Mouse (Mus musculus): ENCODE results near the gene Ghr. TPM values are rescaled to one million over a fixed set of nuclear protein-coding genes. Genes with fewer than 3 reads are reported as not detected.

Ghr gene
- total and polyA plus RNA-seq, 2 experiments from 2014 or later = 7.9 to 11.8 TPM

GRCm38 (mm10) chr15:3349306-3350064 is 233.8 kb downstream of the Ghr start:
- Histone ChIP-seq H3K27ac (ENCODE audit: low read depth, low read length) (no peak overlapping the region), H3K4me3 (ENCODE audit: low read depth, low read length) (no peak overlapping the region), H3K9ac (replicated peaks; ENCODE audit: low read length, poor library complexity, severe bottlenecking) (no peak overlapping the region), H3K9me3 (ENCODE audit: low read length) (no peaks in the 10 kb centered on the region), H3K36me3 (ENCODE audit: insufficient read depth, low read length) (no peaks in the 10 kb centered on the region), H3K4me1 (ENCODE audit: insufficient read depth, low read length) (no peaks in the 10 kb centered on the region), H3K4me2 (ENCODE audit: low read depth, low read length, poor library complexity, severe bottlenecking) (no peak overlapping the region), H3K27me3 (ENCODE audit: insufficient read depth, low read length) (no peaks in the 10 kb centered on the region)
- no peak for TF ChIP-seq CTCF (IDR thresholded peaks at IDR 0.05)
- ATAC-seq (ENCODE audit: low FRiP score) (no peak), DNase-seq (ENCODE audit: low spot score) (no peak)
- WGBS = 18% methylated on average over 6 of the region's 6 CpGs

- WGBS = 88% methylated on average over 3 of the region's 3 CpGs
- H3K27me3 ChIP-seq (ENCODE audit: insufficient read depth, low read length) = no peaks in the 10 kb centered on the region
- H3K9me3 ChIP-seq (ENCODE audit: low read length) = no peaks in the 10 kb centered on the region
- H3K36me3 ChIP-seq (ENCODE audit: insufficient read depth, low read length) = no peaks in the 10 kb centered on the region
- ATAC-seq (ENCODE audit: low FRiP score) (no peak), DNase-seq (ENCODE audit: low spot score) (no peak)
- no peak for TF ChIP-seq CTCF (IDR thresholded peaks at IDR 0.05)
- H3K4me2 ChIP-seq (ENCODE audit: low read depth, low read length, poor library complexity, severe bottlenecking) = no peak overlapping the region
- no peaks in the 10 kb centered on the region for H3K4me1 ChIP-seq (ENCODE audit: insufficient read depth, low read length)
- no peak overlapping the region for H3K9ac ChIP-seq (replicated peaks; ENCODE audit: low read length, poor library complexity, severe bottlenecking)
- no peak overlapping the region for H3K4me3 ChIP-seq (ENCODE audit: low read depth, low read length)
- H3K27ac ChIP-seq (ENCODE audit: low read depth, low read length) = no peak overlapping the region
Measured at GRCm38 (mm10) chr15:3346682-3347081, 236.6 kb downstream of the Ghr start.

DNA sequence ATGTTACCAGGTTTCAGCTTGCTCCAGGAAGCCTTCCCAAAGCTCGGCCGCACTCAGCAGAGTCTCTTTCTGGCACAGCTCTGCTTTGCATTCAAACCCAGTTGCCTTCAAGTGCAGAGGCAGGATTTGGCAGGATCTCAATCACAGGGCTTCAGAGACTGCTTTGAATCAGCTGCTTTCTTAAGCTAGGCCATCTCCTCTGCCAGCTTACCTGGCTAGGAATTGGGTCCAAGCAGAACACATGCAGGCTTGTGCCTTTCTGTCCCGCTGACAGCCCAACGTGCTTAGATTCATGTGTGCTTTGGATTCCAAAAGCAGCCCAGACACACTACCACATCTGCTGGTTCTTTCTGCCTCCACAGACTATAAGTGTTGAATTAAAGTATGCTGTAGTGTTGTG is 238.7 kb downstream of the Ghr start:
- TF ChIP-seq CTCF (IDR thresholded peaks at IDR 0.05) = no peak
- Histone ChIP-seq H3K4me2 (ENCODE audit: low read depth, low read length, poor library complexity, severe bottlenecking) (no peak overlapping the region), H3K27ac (ENCODE audit: low read depth, low read length) (no peak overlapping the region), H3K27me3 (ENCODE audit: insufficient read depth, low read length) (no peaks in the 10 kb centered on the region), H3K36me3 (ENCODE audit: insufficient read depth, low read length) (no peaks in the 10 kb centered on the region), H3K4me1 (ENCODE audit: insufficient read depth, low read length) (no peaks in the 10 kb centered on the region), H3K9me3 (ENCODE audit: low read length) (no peaks in the 10 kb centered on the region), H3K9ac (replicated peaks; ENCODE audit: low read length, poor library complexity, severe bottlenecking) (no peak overlapping the region), H3K4me3 (ENCODE audit: low read depth, low read length) (no peak overlapping the region)
- 67% methylated on average over 4 of the region's 4 CpGs for WGBS
- peak; percentile 66 for DNase-seq (ENCODE audit: low spot score)
- ATAC-seq (ENCODE audit: low FRiP score) = no peak

DNA sequence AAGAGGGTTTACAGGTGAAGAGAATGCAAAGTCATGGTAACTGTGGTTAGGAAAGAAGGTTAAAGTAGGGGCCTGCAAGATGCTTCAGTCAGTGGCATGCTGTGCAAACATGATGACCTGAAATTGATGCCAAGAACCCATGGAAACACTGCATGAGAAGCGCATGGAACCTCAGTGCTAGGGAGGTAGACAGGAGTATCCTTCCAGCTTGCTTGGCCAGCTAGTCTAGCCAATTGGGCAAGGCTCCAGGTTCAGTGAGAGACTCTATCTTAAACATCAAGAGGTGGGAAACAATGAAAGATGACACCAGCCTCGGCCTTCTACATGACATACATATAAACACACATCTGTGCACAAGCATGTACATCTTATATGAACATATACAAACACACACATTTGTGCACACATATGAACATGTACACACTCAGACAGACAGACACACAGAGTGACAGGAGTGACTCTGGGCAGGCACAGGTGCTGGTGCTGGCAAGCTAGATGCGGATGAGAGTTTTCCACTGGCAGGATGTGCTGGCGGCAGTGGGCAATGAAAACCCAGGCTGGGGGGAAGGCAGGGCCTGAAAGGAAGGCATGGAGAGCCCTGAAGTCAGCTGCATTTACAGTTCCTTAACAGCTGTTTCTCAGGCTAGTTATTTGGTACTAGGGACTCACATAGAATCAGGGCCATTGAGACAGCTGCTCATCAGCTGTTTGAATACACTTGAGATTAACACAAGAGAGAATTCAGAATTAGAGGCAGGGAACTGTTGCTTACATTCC is 241.3 kb downstream of the Ghr start:
- Histone ChIP-seq H3K36me3 (ENCODE audit: insufficient read depth, low read length) (no peaks in the 10 kb centered on the region), H3K27ac (ENCODE audit: low read depth, low read length) (no peak overlapping the region), H3K4me2 (ENCODE audit: low read depth, low read length, poor library complexity, severe bottlenecking) (no peak overlapping the region), H3K27me3 (ENCODE audit: insufficient read depth, low read length) (no peaks in the 10 kb centered on the region), H3K9ac (replicated peaks; ENCODE audit: low read length, poor library complexity, severe bottlenecking) (no peak overlapping the region), H3K4me1 (ENCODE audit: insufficient read depth, low read length) (no peaks in the 10 kb centered on the region), H3K9me3 (ENCODE audit: low read length) (no peaks in the 10 kb centered on the region), H3K4me3 (ENCODE audit: low read depth, low read length) (no peak overlapping the region)
- no peak for TF ChIP-seq CTCF (IDR thresholded peaks at IDR 0.05)
- ATAC-seq (ENCODE audit: low FRiP score) (no peak), DNase-seq (ENCODE audit: low spot score) (peak; percentile 47)
- 87% methylated on average over 4 of the region's 4 CpGs for WGBS

DNA sequence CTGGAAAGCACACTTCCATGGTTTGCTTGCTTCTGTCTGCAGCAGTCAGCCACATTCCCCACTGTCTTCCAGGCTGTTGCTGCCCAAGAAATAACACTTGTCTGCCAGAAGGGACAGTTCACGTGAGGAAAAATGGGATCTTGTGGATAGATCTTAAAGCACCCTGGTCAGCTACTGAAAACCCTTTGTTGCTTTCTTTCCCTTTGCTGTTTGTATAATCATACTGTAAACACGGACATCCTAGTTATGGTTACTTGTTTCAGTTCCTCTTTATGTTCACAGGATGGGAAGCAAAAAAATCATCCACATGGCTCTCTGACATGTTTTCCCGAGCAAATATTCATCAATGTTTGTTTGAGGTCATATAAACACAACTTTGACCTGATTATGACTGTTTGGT is 243.4 kb downstream of the Ghr start:
- DNase-seq (ENCODE audit: low spot score) (no peak), ATAC-seq (ENCODE audit: low FRiP score) (no peak)
- H3K9ac ChIP-seq (replicated peaks; ENCODE audit: low read length, poor library complexity, severe bottlenecking) = no peak overlapping the region
- no peak for TF ChIP-seq CTCF (IDR thresholded peaks at IDR 0.05)
- H3K36me3 ChIP-seq (ENCODE audit: insufficient read depth, low read length) = no peaks in the 10 kb centered on the region
- no peak overlapping the region for H3K4me3 ChIP-seq (ENCODE audit: low read depth, low read length)
- H3K27me3 ChIP-seq (ENCODE audit: insufficient read depth, low read length) = no peaks in the 10 kb centered on the region
- WGBS = 80% methylated on average over 3 of the region's 3 CpGs
- H3K4me2 ChIP-seq (ENCODE audit: low read depth, low read length, poor library complexity, severe bottlenecking) = no peak overlapping the region
- no peaks in the 10 kb centered on the region for H3K4me1 ChIP-seq (ENCODE audit: insufficient read depth, low read length)
- H3K27ac ChIP-seq (ENCODE audit: low read depth, low read length) = no peak overlapping the region
- no peaks in the 10 kb centered on the region for H3K9me3 ChIP-seq (ENCODE audit: low read length)

DNA sequence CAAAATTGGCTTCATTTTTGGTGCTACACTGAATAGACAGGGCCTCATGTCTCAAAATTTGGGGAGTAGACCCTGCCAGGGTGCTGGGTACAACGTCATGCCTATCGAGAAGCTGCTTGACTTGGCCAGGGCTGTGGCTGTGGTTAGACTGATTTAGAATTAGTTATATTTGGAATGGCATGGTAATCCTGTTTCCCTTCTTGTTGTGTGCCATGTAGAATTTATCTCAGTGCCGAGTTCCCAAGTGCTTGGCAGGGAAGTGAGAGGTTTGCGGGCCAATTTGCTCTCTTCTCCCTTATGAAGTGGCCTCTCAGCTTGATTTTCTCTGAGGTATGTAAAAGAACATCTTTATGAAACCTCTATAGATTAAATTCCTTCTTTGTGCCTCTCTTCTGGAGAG is 250.8 kb downstream of the Ghr start:
- no peak overlapping the region for H3K9ac ChIP-seq (replicated peaks; ENCODE audit: low read length, poor library complexity, severe bottlenecking)
- H3K9me3 ChIP-seq (ENCODE audit: low read length) = no peaks in the 10 kb centered on the region
- WGBS = 88% methylated on average over 4 of the region's 4 CpGs
- no peak overlapping the region for H3K4me3 ChIP-seq (ENCODE audit: low read depth, low read length)
- DNase-seq (ENCODE audit: low spot score) (no peak), ATAC-seq (ENCODE audit: low FRiP score) (no peak)
- no peak overlapping the region for H3K27ac ChIP-seq (ENCODE audit: low read depth, low read length)
- H3K4me2 ChIP-seq (ENCODE audit: low read depth, low read length, poor library complexity, severe bottlenecking) = no peak overlapping the region
- H3K36me3 ChIP-seq (ENCODE audit: insufficient read depth, low read length) = no peaks in the 10 kb centered on the region
- TF ChIP-seq CTCF (IDR thresholded peaks at IDR 0.05) = no peak
- no peaks in the 10 kb centered on the region for H3K4me1 ChIP-seq (ENCODE audit: insufficient read depth, low read length)
- H3K27me3 ChIP-seq (ENCODE audit: insufficient read depth, low read length) = no peaks in the 10 kb centered on the region

Measured in midbrain, postnatal 0 days (tissue).